Mouse (Mus musculus): ENCODE measurements at regions not wholly inside any gene's neighbourhood (a gene's known extent, or its start where the extent isn't known, plus 50 kb on each side); places are given as distances from the start of the nearest gene placed in this dataset.

DNA sequence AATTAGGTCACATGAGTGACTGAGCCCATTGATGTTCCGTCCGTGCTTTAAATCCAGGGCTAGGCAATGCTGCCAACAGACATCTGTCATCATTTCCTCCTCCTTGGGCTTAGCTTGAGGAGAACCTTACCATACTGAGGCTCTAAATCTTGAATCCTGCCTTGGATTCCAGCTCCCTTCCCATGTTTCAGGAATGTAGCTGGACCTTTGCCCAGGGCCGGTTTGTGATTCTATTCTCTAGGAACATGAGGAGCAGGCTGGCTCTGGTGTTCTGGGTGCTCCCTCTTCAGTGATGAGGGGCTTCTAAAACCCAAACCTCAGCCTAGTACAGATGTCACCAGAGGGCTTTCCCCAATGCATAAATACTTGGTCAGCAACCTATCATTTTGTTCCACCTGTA, 81.8 kb upstream of the Nhs start:
- Histone ChIP-seq H3K27me3 (ENCODE audit: control insufficient read depth, insufficient read depth, low read length) (no peaks in the 10 kb centered on the region), H3K36me3 (replicated peaks; ENCODE audit: control insufficient read depth, insufficient read depth, low read depth) (no peaks in the 10 kb centered on the region), H3K4me2 (ENCODE audit: low read depth) (no peak overlapping the region), H3K4me1 (replicated peaks; ENCODE audit: control insufficient read depth in 2 of 2, insufficient read depth in 2 of 2, low read length in 1 of 2) (no peaks in the 10 kb centered on the region), H3K4me3 (ENCODE audit: insufficient read depth in 1 of 2, low read depth in 2 of 2, low read length in 2 of 2) (no peak overlapping the region), H3K9ac (replicated peaks) (no peak overlapping the region), H3K27ac (no peak overlapping the region), H3K9me3 (ENCODE audit: control insufficient read depth, low read length) (no peaks in the 10 kb centered on the region)
- ATAC-seq (ENCODE audit: insufficient read depth) (no peak), DNase-seq (ENCODE audit: low read depth in 3 of 3, low spot score in 3 of 3) (no peak)
- 65% methylated on average over 3 of the region's 3 CpGs for WGBS (ENCODE audit: insufficient replicate concordance)
- TF ChIP-seq CTCF (IDR thresholded peaks at IDR 0.05; ENCODE audit: low read depth) (no peak), EP300 (IDR thresholded peaks at IDR 0.05; ENCODE audit: low read depth) (no peak)

DNA sequence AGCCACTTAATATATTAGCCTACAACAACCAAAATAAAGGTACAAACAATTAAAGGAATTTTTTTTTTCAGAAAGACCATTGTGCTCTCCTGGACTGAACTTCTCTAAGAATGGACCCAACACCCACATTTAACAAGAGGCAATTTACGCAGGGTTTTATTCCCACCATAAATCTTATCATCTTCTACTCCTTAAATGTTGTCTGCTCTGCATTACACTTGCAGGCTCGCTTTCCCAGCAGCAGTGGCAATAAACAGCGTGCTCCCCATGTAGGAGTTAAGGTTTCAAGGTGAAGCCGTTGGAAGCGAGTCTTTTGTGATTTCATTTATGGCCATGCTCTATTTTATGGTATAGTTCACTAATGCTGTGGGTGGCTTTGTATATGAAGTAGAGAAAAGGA, 76.0 kb upstream of the Nhs start:
- Histone ChIP-seq H3K4me1 (replicated peaks; ENCODE audit: control insufficient read depth in 2 of 2, insufficient read depth in 2 of 2, low read length in 1 of 2) (no peaks in the 10 kb centered on the region), H3K9me3 (ENCODE audit: control insufficient read depth, low read length) (no peaks in the 10 kb centered on the region), H3K4me2 (ENCODE audit: low read depth) (no peak overlapping the region), H3K36me3 (replicated peaks; ENCODE audit: control insufficient read depth, insufficient read depth, low read depth) (no peaks in the 10 kb centered on the region), H3K27ac (no peak overlapping the region), H3K9ac (replicated peaks) (no peak overlapping the region), H3K27me3 (ENCODE audit: control insufficient read depth, insufficient read depth, low read length) (no peaks in the 10 kb centered on the region), H3K4me3 (ENCODE audit: insufficient read depth in 1 of 2, low read depth in 2 of 2, low read length in 2 of 2) (no peak overlapping the region)
- TF ChIP-seq CTCF (IDR thresholded peaks at IDR 0.05; ENCODE audit: low read depth) (no peak), EP300 (IDR thresholded peaks at IDR 0.05; ENCODE audit: low read depth) (no peak)
- no peak for DNase-seq (ENCODE audit: low read depth in 3 of 3, low spot score in 3 of 3)
- WGBS (ENCODE audit: insufficient replicate concordance): 47% methylated on average over 5 of the region's 5 CpGs
- no peak for ATAC-seq (ENCODE audit: insufficient read depth)

DNA sequence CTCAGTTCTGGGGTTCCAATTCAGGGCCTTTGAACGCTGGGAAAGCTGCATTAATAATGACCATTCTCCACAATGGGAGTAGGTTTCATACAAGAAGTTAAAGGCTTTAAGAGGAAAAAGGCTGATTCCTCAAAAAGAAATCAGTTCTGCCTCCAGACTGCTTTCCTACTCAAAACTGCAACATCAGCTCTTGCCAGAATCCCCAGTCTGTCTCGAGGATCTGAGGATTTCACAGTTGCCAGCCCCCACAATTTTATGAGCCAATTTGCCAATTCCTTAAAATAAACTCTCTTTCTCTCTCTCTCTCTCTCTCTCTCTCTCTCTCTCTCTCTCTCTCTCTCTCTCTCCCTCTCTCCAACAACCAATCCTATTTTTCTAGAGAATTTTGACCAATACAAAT, 51.3 kb upstream of the Nhs start:
- Histone ChIP-seq H3K4me1 (replicated peaks; ENCODE audit: control insufficient read depth in 2 of 2, insufficient read depth in 2 of 2, low read length in 1 of 2) (no peaks in the 10 kb centered on the region), H3K27me3 (ENCODE audit: control insufficient read depth, insufficient read depth, low read length) (no peaks in the 10 kb centered on the region), H3K4me2 (ENCODE audit: low read depth) (no peak overlapping the region), H3K36me3 (replicated peaks; ENCODE audit: control insufficient read depth, insufficient read depth, low read depth) (no peaks in the 10 kb centered on the region), H3K9me3 (ENCODE audit: control insufficient read depth, low read length) (no peaks in the 10 kb centered on the region), H3K9ac (replicated peaks) (no peak overlapping the region), H3K4me3 (ENCODE audit: insufficient read depth in 1 of 2, low read depth in 2 of 2, low read length in 2 of 2) (no peak overlapping the region), H3K27ac (no peak overlapping the region)
- whole genome bisulfite sequencing (ENCODE audit: insufficient replicate concordance): 44% methylated on average over 2 of the region's 2 CpGs
- ATAC-seq (ENCODE audit: insufficient read depth) (no peak), DNase-seq (ENCODE audit: low read depth in 3 of 3, low spot score in 3 of 3) (no peak)
- TF ChIP-seq CTCF (IDR thresholded peaks at IDR 0.05; ENCODE audit: low read depth): no peak
- no peak for TF ChIP-seq EP300 (IDR thresholded peaks at IDR 0.05; ENCODE audit: low read depth)
